17 mouse cellular contexts compared by ENCODE assay signal in genomic region chr1:35754170-35754569, GRCm38 (mm10).
DNase-seq lines count a peak whose midpoint lies in the region; ATAC-seq lines count a peak whose summit lies in the region.
"Had no signal": no experiment of that assay in that cellular context is flagged by ENCODE, and none has a peak within 500 bp of the region (broad histone marks: within the 10 kb centered on the region; RNA-seq: fewer than 3 reads in every experiment).

No protein-coding gene starts in this region.

- peak; percentile 73 for ATAC-seq in kidney, embryonic 15.5 days (replicated peaks; ENCODE audit: low FRiP score)
- no peak for ATAC-seq in hindbrain, embryonic 14.5 days (ENCODE audit: low FRiP score)

- no peak overlapping the region for H3K4me2 ChIP-seq in kidney, embryonic 15.5 days
- no peak overlapping the region for H3K4me2 ChIP-seq in hindbrain, embryonic 14.5 days (replicated peaks)
- H3K4me2 ChIP-seq: limb, embryonic 12.5 days; lung, embryonic 15.5 days; midbrain, embryonic 11.5 days had no signal

- DNase-seq in kidney, adult 8-10 months = no peak
- peak; percentile 86 to 88 for DNase-seq in adrenal gland, adult (ENCODE audit: inconsistent age in 2 of 2, low spot score in 1 of 2)
- peak; percentile 81 for DNase-seq in adrenal gland, adult 8-10 months
- DNase-seq in kidney, postnatal 4 days = peak; percentile 32 to 44
- DNase-seq in hindbrain, embryonic 14.5 days (ENCODE audit: low spot score) = no peak
- no peak for DNase-seq in spleen, adult 18-20 months
- DNase-seq: cerebellum, adult 2 months; gastrocnemius, adult 2 months; heart, adult 18-20 months; right cerebral cortex, postnatal 14 days; thymus, adult 2 months had no signal

- 28% methylated on average over 6 of the region's 11 CpGs for WGBS in kidney, embryonic 15.5 days
- WGBS in hindbrain, embryonic 14.5 days = 83% methylated on average over 9 of the region's 11 CpGs

- no peak overlapping the region for H3K4me3 ChIP-seq in kidney, embryonic 15.5 days (replicated peaks)
- H3K4me3 ChIP-seq in hindbrain, embryonic 14.5 days (replicated peaks; ENCODE audit: low read length) = no peak overlapping the region
- H3K4me3 ChIP-seq: forebrain, embryonic 10.5 days; gastrocnemius, adult 2 months; limb, embryonic 12.5 days; lung, embryonic 15.5 days had no signal

- H3K27ac ChIP-seq in kidney, embryonic 15.5 days = no peak overlapping the region
- no peak overlapping the region for H3K27ac ChIP-seq in hindbrain, embryonic 14.5 days
- H3K27ac ChIP-seq: forebrain, embryonic 10.5 days; gastrocnemius, adult 2 months; limb, embryonic 12.5 days; liver, embryonic 14.5 days; lung, embryonic 15.5 days had no signal

- H3K4me1 ChIP-seq in kidney, embryonic 15.5 days = 0 out of 2 replicates have a peak, but pooled peaks cover 3% of the 10 kb centered on the region
- no peaks in the 10 kb centered on the region for H3K4me1 ChIP-seq in hindbrain, embryonic 14.5 days (replicated peaks; ENCODE audit: control insufficient read depth, insufficient read depth, low read length)
- H3K4me1 ChIP-seq: lung, embryonic 15.5 days had no signal

- H3K36me3 ChIP-seq in kidney, embryonic 15.5 days = no peaks in the 10 kb centered on the region
- H3K36me3 ChIP-seq in hindbrain, embryonic 14.5 days (replicated peaks; ENCODE audit: control insufficient read depth, insufficient read depth) = no peaks in the 10 kb centered on the region
- H3K36me3 ChIP-seq: forebrain, embryonic 10.5 days; limb, embryonic 12.5 days; lung, embryonic 15.5 days had no signal

- H3K27me3 ChIP-seq in kidney, embryonic 15.5 days = no peaks in the 10 kb centered on the region
- H3K27me3 ChIP-seq in hindbrain, embryonic 14.5 days (ENCODE audit: control insufficient read depth, insufficient read depth, low read length) = no peaks in the 10 kb centered on the region
- H3K27me3 ChIP-seq: limb, embryonic 12.5 days; lung, embryonic 15.5 days had no signal

- no peak overlapping the region for H3K9ac ChIP-seq in kidney, embryonic 15.5 days
- no peak overlapping the region for H3K9ac ChIP-seq in hindbrain, embryonic 14.5 days
- H3K9ac ChIP-seq: limb, embryonic 12.5 days; liver, embryonic 14.5 days; lung, embryonic 15.5 days had no signal

- H3K9me3 ChIP-seq in kidney, embryonic 15.5 days (replicated peaks) = no peaks in the 10 kb centered on the region
- no peaks in the 10 kb centered on the region for H3K9me3 ChIP-seq in hindbrain, embryonic 14.5 days (ENCODE audit: control insufficient read depth, low read length)
- H3K9me3 ChIP-seq: forebrain, embryonic 10.5 days; limb, embryonic 12.5 days; lung, embryonic 15.5 days had no signal

Comparison
In these comparisons a context has a peak if more than half of its experiments do, and no peak if none do; other contexts are left out.
1. DNase-seq: peak in adrenal gland, adult (2 of 2), adrenal gland, adult 8-10 months (single experiment) and kidney, postnatal 4 days (2 of 2); none in kidney, adult 8-10 months (0 of 2), hindbrain, embryonic 14.5 days (single experiment) and spleen, adult 18-20 months (0 of 2).